Mouse (Mus musculus): Measurements from ENCODE around the gene Ntm. TPM values are rescaled to one million over a fixed set of nuclear protein-coding genes. Genes with fewer than 3 reads are reported as not detected.

Ntm gene
- 156 and 167 TPM in 2 replicates for polyA plus RNA-seq (2015; fragmentation: Nextera tagmentation; extraction: Ambion mirVana)

GRCm38 (mm10) chr9:29962978-29963377, at the start of gene Ntm:
Ntm (minus strand) TSS chr9:29963141.
- ATAC-seq (ENCODE audit: low FRiP score) = peak; percentile 82
- peak within 1 kb of the TSS; percentile 79 for H3K4me2 ChIP-seq
- H3K4me1 ChIP-seq (replicated peaks) = peaks cover 49% of the 10 kb centered on the region
- no peaks in the 10 kb centered on the region for H3K9me3 ChIP-seq
- peak within 1 kb of the TSS; percentile 76 for H3K9ac ChIP-seq
- WGBS = 11% methylated on average over 8 of the region's 8 CpGs
- H3K27ac ChIP-seq = peak within 1 kb of the TSS; percentile 86
- H3K4me3 ChIP-seq = peak within 1 kb of the TSS; percentile 50
- H3K27me3 ChIP-seq = peaks cover 9% of the 10 kb centered on the region; the same call in 1 of the 2 replicates
- no peaks in the 10 kb centered on the region for H3K36me3 ChIP-seq

- Histone ChIP-seq H3K27ac (no peak overlapping the region), H3K4me3 (no peak overlapping the region), H3K36me3 (no peaks in the 10 kb centered on the region), H3K27me3 (no peaks in the 10 kb centered on the region), H3K4me1 (replicated peaks) (peaks cover under 1% of the 10 kb centered on the region), H3K9ac (no peak overlapping the region), H3K9me3 (no peaks in the 10 kb centered on the region), H3K4me2 (no peak overlapping the region)
- 88% methylated on average over 8 of the region's 8 CpGs for WGBS
- no peak for ATAC-seq (ENCODE audit: low FRiP score)
Measured at GRCm38 (mm10) chr9:30005701-30006100, 42.8 kb upstream of the Ntm start.

GRCm38 (mm10) chr9:30003612-30004011, 40.7 kb upstream of the Ntm start:
- Histone ChIP-seq H3K27me3 (no peaks in the 10 kb centered on the region), H3K4me2 (no peak overlapping the region), H3K9ac (no peak overlapping the region), H3K9me3 (no peaks in the 10 kb centered on the region), H3K36me3 (no peaks in the 10 kb centered on the region), H3K4me1 (replicated peaks) (no peaks in the 10 kb centered on the region), H3K4me3 (no peak overlapping the region), H3K27ac (no peak overlapping the region)
- ATAC-seq (ENCODE audit: low FRiP score) = no peak
- WGBS = 26% methylated on average over 3 of the region's 3 CpGs

GRCm38 (mm10) chr9:29981177-29981915, 18.4 kb upstream of the Ntm start:
- no peaks in the 10 kb centered on the region for H3K9me3 ChIP-seq
- 79% methylated on average over 5 of the region's 5 CpGs for WGBS
- no peak overlapping the region for H3K9ac ChIP-seq
- H3K27ac ChIP-seq = no peak overlapping the region
- no peaks in the 10 kb centered on the region for H3K4me1 ChIP-seq (replicated peaks)
- no peak for ATAC-seq (ENCODE audit: low FRiP score)
- no peak overlapping the region for H3K4me3 ChIP-seq
- H3K4me2 ChIP-seq = no peak overlapping the region
- no peaks in the 10 kb centered on the region for H3K27me3 ChIP-seq
- H3K36me3 ChIP-seq = no peaks in the 10 kb centered on the region

GRCm38 (mm10) chr9:29961954-29962867, 730 bp downstream of the Ntm start:
- no peaks in the 10 kb centered on the region for H3K9me3 ChIP-seq
- 1% methylated on average over 38 of the region's 38 CpGs for WGBS
- H3K4me2 ChIP-seq = peak overlapping the region; percentile 79
- H3K4me3 ChIP-seq = peak overlapping the region; percentile 50
- no peaks in the 10 kb centered on the region for H3K36me3 ChIP-seq
- peak overlapping the region; percentile 76 for H3K9ac ChIP-seq
- ATAC-seq (ENCODE audit: low FRiP score) = peak; percentile 81
- peaks cover 47% of the 10 kb centered on the region for H3K4me1 ChIP-seq (replicated peaks)
- H3K27ac ChIP-seq = peak overlapping the region; percentile 86
- H3K27me3 ChIP-seq = peaks cover 9% of the 10 kb centered on the region; the same call in 1 of the 2 replicates

GRCm38 (mm10) chr9:29961512-29961911, 1.4 kb downstream of the Ntm start:
- H3K9me3 ChIP-seq = no peaks in the 10 kb centered on the region
- WGBS = 40% methylated on average over 2 of the region's 2 CpGs
- H3K36me3 ChIP-seq = no peaks in the 10 kb centered on the region
- H3K4me3 ChIP-seq = peak overlapping the region; percentile 50
- ATAC-seq (ENCODE audit: low FRiP score) = no peak
- H3K27ac ChIP-seq = peak overlapping the region; percentile 86
- peaks cover 9% of the 10 kb centered on the region; the same call in 1 of the 2 replicates for H3K27me3 ChIP-seq
- H3K4me2 ChIP-seq = peak overlapping the region; percentile 79
- peaks cover 51% of the 10 kb centered on the region for H3K4me1 ChIP-seq (replicated peaks)
- H3K9ac ChIP-seq = peak overlapping the region; percentile 76

GRCm38 (mm10) chr9:29960741-29961140, 2.2 kb downstream of the Ntm start:
- H3K4me3 ChIP-seq = peak overlapping the region; percentile 50
- H3K9ac ChIP-seq = peak overlapping the region; percentile 76
- ATAC-seq (ENCODE audit: low FRiP score) = no peak
- H3K36me3 ChIP-seq = no peaks in the 10 kb centered on the region
- 0 out of 2 replicates have a peak overlapping the region, but pooled peaks have one; percentile 35 for H3K27ac ChIP-seq
- H3K27me3 ChIP-seq = peaks cover 9% of the 10 kb centered on the region; the same call in 1 of the 2 replicates
- 67% methylated on average over 5 of the region's 5 CpGs for WGBS
- no peaks in the 10 kb centered on the region for H3K9me3 ChIP-seq
- H3K4me2 ChIP-seq = peak overlapping the region; percentile 79
- H3K4me1 ChIP-seq (replicated peaks) = peaks cover 47% of the 10 kb centered on the region

GRCm38 (mm10) chr9:29960236-29960635, 2.7 kb downstream of the Ntm start:
- H3K4me1 ChIP-seq (replicated peaks) = peaks cover 47% of the 10 kb centered on the region
- no peaks in the 10 kb centered on the region for H3K36me3 ChIP-seq
- H3K27me3 ChIP-seq = peaks cover 9% of the 10 kb centered on the region; the same call in 1 of the 2 replicates
- H3K9me3 ChIP-seq = no peaks in the 10 kb centered on the region
- no peak for ATAC-seq (ENCODE audit: low FRiP score)
- peak overlapping the region; percentile 79 for H3K4me2 ChIP-seq
- peak overlapping the region; percentile 35; the same call in 1 of the 2 replicates for H3K27ac ChIP-seq
- 25% methylated on average over 3 of the region's 3 CpGs for WGBS
- H3K9ac ChIP-seq = peak overlapping the region; percentile 43; the same call in 1 of the 2 replicates
- H3K4me3 ChIP-seq = peak overlapping the region; percentile 50

GRCm38 (mm10) chr9:29956936-29957335, 6.0 kb downstream of the Ntm start:
- no peak overlapping the region for H3K9ac ChIP-seq
- no peak overlapping the region for H3K4me3 ChIP-seq
- H3K36me3 ChIP-seq = no peaks in the 10 kb centered on the region
- H3K4me2 ChIP-seq = no peak overlapping the region
- H3K4me1 ChIP-seq (replicated peaks) = peaks cover 42% of the 10 kb centered on the region
- H3K27me3 ChIP-seq = 0 out of 2 replicates have a peak, but pooled peaks cover 4% of the 10 kb centered on the region
- no peak for ATAC-seq (ENCODE audit: low FRiP score)
- no peak overlapping the region for H3K27ac ChIP-seq
- 73% methylated on average over 5 of the region's 5 CpGs for WGBS
- H3K9me3 ChIP-seq = no peaks in the 10 kb centered on the region

GRCm38 (mm10) chr9:29954031-29954430, 8.9 kb downstream of the Ntm start:
- no peak overlapping the region for H3K4me2 ChIP-seq
- H3K27ac ChIP-seq = no peak overlapping the region
- H3K9ac ChIP-seq = no peak overlapping the region
- ATAC-seq (ENCODE audit: low FRiP score) = no peak
- H3K4me3 ChIP-seq = no peak overlapping the region
- 53% methylated on average over 6 of the region's 6 CpGs for WGBS
- no peaks in the 10 kb centered on the region for H3K36me3 ChIP-seq
- peaks cover 14% of the 10 kb centered on the region for H3K4me1 ChIP-seq (replicated peaks)
- H3K27me3 ChIP-seq = no peaks in the 10 kb centered on the region
- H3K9me3 ChIP-seq = no peaks in the 10 kb centered on the region

GRCm38 (mm10) chr9:29949041-29949440, 13.9 kb downstream of the Ntm start:
- Histone ChIP-seq H3K4me3 (no peak overlapping the region), H3K9me3 (no peaks in the 10 kb centered on the region), H3K9ac (no peak overlapping the region), H3K27ac (no peak overlapping the region), H3K36me3 (no peaks in the 10 kb centered on the region), H3K4me2 (no peak overlapping the region), H3K4me1 (replicated peaks) (peaks cover 2% of the 10 kb centered on the region; the same call in 1 of the 2 replicates), H3K27me3 (no peaks in the 10 kb centered on the region)
- no peak for ATAC-seq (ENCODE audit: low FRiP score)
- whole genome bisulfite sequencing = 79% methylated on average over 3 of the region's 3 CpGs
